Mouse (Mus musculus) thymus, adult 2 months (tissue): ENCODE measurements around the gene Gm28043. TPM values are rescaled to one million over a fixed set of nuclear protein-coding genes. Genes with fewer than 3 reads are reported as not detected.
A peak's percentile ranks its signal among the peaks of the same experiment; 100 is the strongest.

Source experiments
- DNase-seq: peaks from one replicate; pipeline ENCODE4 v3.0.0; 2021
- H3K27ac ChIP-seq: fragments of 200-500 bp; 2 replicates; pipeline ENCODE4 v1.5.1; 2012; ENCODE audit warnings: low read length, control low read depth; ENCODE audit not compliant: control insufficient read depth, insufficient read depth
- H3K27me3 ChIP-seq: fragments of 200-500 bp; 2 replicates; pipeline ENCODE4 v1.6.1; 2012; ENCODE audit warnings: mild to moderate bottlenecking, low read length, moderate library complexity, mixed read lengths; ENCODE audit not compliant: control insufficient read depth, insufficient read depth
- H3K36me3 ChIP-seq: fragments of 200-500 bp; 2 replicates; pipeline ENCODE4 v1.6.1; 2012; ENCODE audit warnings: mild to moderate bottlenecking, low read length, moderate library complexity; ENCODE audit not compliant: control insufficient read depth, insufficient read depth
- H3K4me1 ChIP-seq: fragments of 200-500 bp; replicated peaks from 2 replicates; pipeline ENCODE4 v1.6.1; 2012; ENCODE audit warnings: low read length; ENCODE audit not compliant: control insufficient read depth, insufficient read depth
- H3K4me3 ChIP-seq: fragments of 200-500 bp; 2 replicates; pipeline ENCODE4 v1.5.1; 2012; ENCODE audit warnings: mild to moderate bottlenecking, low read length, control low read depth, moderate library complexity; ENCODE audit not compliant: control insufficient read depth, insufficient read depth
- CTCF ChIP-seq: fragments of 200-500 bp; IDR thresholded peaks from 2 replicates; pipeline ENCODE4 v1.5.1; 2012; ENCODE audit warnings: mild to moderate bottlenecking, control low read depth, low read length, moderate library complexity, borderline replicate concordance; ENCODE audit not compliant: control insufficient read depth, poor library complexity, insufficient read depth; ENCODE audit errors: extremely low read depth
- POLR2A ChIP-seq: fragments of 200-500 bp; IDR thresholded peaks from 2 replicates; pipeline ENCODE4 v1.6.1; 2012; ENCODE audit warnings: mild to moderate bottlenecking, low read length, control low read depth, moderate library complexity; ENCODE audit not compliant: control insufficient read depth, poor library complexity, insufficient read depth; ENCODE audit errors: extremely low read depth
- WGBS: fragments of 180-500 bp; shearing (Covaris S2); methylation state at CpG from one replicate; pipeline ENCODE4 v1.1.7; 2018; 5-methylcytosine and 5-hydroxymethylcytosine counted together
- polyA plus RNA-seq: library from polyadenylated mRNA; depleted of rRNA; stranded (reverse); fragments of >200 nt; gene quantifications from 2 replicates; pipeline ENCODE4 v1.2.3, GENCODE M21; 2012

Gene Gm28043
- polyA plus RNA-seq, 1 experiment: 2.2 TPM

- peaks cover 18% of the 10 kb centered on the region for H3K4me1 ChIP-seq
- no peaks in the 10 kb centered on the region for H3K27me3 ChIP-seq
- no peak within 1 kb of the TSS for H3K27ac ChIP-seq
Measured at GRCm38 (mm10) chr17:29716732-29717445, 102.2 kb downstream of the Gm28043 start, which contains the start of gene Ccdc167. Gene Ccdc167, minus strand, starts transcription at chr17:29717044.

GRCm38 (mm10) chr17:29718660-29719059 lies 104.0 kb downstream of the Gm28043 start:
- no peak overlapping the region for H3K4me3 ChIP-seq
- no peak overlapping the region for H3K27ac ChIP-seq
- TF ChIP-seq CTCF (no peak), POLR2A (no peak)

More at GRCm38 (mm10) chr17:29716732-29717445, 102.2 kb downstream of the Gm28043 start, which contains the start of gene Ccdc167:
- WGBS: 6% methylated on average over 41 of the region's 41 CpGs
- TF ChIP-seq POLR2A (peak; percentile 51; the same call in 1 of the 2 replicates), CTCF (no peak)
- peak within 1 kb of the TSS; percentile 91 for H3K4me3 ChIP-seq
- no peaks in the 10 kb centered on the region for H3K36me3 ChIP-seq
- peak; percentile 96 for DNase-seq

DNA sequence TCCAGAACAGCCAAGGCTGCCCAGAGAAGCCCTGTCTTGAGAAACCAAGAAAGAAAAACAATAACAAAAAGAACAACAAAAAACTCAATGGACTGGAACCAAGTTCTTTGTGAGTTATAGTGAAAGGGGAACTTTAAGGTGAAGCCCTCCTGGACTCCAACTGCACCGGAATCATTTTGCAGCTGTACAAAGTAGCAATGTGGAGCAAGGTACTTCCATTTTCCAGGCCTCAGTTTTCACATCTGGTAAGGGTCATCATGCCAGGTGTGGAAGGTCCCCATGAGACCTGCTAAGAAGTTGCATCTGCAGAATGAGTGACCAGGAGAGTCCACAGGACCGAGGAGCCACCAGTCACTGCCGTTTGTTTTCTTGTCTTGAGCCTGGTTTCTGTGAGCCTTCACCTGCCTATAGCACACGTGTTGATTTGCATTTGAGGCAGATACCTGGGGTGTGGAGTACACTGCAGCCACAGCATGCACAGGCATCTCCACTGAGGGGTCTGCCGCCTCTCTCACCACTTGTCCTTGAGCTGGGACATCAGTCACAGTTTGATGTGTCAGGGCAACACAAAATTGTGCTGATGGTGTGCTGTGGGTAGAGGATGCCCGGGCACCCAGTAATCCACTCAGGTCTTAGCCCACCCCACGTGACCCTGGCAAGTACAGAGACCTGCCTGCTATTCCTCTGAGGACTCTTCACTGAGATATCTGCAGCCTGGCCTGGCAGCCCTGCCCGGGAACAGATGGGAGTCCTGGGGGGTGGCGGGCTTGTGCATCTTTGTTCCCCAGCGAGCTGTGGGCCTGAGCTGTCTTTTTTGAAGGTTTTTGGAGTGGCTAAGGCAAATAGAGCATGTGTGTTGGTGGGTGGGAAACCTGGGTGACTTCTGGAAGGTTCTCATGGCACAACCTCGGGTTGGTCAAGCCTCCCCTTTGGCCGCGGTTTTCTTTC lies 105.2 kb downstream of the Gm28043 start:
- no peak overlapping the region for H3K4me3 ChIP-seq
- H3K27ac ChIP-seq: no peak overlapping the region

More at GRCm38 (mm10) chr17:29718660-29719059, 104.0 kb downstream of the Gm28043 start:
- peaks cover 11% of the 10 kb centered on the region; the same call in 1 of the 2 replicates for H3K4me1 ChIP-seq
- H3K27me3 ChIP-seq: no peaks in the 10 kb centered on the region
- DNase-seq: no peak
- 85% methylated on average over 8 of the region's 8 CpGs for WGBS
- no peaks in the 10 kb centered on the region for H3K36me3 ChIP-seq

DNA sequence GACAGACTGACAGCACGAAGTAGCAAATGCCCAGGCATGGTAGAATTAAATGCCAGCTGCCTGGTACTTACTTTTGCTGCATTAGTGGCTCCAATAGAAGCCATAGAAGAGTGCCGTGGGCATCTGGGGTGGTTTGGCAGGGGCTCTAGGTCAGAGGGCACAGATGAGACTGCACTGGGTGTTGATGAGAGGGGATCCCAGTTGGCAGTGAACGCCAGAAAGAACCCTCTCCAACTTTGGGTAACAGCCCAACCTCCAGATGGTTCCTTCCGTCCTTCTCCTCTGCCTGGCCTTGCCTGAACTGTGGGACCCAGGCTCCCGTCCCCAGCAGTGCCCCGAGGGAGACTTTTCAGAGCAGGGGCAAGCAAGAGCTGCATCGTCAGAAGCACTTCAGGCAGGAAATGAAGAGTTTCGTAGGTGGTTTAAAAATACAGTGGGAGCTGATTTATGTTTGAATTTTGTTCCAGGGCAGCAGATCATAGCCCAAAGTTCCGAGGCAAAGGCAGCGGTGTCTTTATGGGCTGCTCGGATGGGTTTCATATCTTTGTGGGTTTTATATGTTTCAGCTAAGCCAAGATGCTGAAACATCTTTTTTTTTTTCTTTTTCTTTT lies 106.2 kb downstream of the Gm28043 start:
- no peak for DNase-seq
- Histone ChIP-seq H3K4me3 (no peak overlapping the region), H3K27ac (no peak overlapping the region), H3K4me1 (peaks cover 11% of the 10 kb centered on the region; the same call in 1 of the 2 replicates), H3K36me3 (no peaks in the 10 kb centered on the region), H3K27me3 (no peaks in the 10 kb centered on the region)
- 65% methylated on average over 11 of the region's 11 CpGs for WGBS
- no peak for TF ChIP-seq CTCF
- TF ChIP-seq POLR2A: no peak

More for the DNA sequence above, 105.2 kb downstream of the Gm28043 start:
- Histone ChIP-seq H3K4me1 (peaks cover 11% of the 10 kb centered on the region; the same call in 1 of the 2 replicates), H3K27me3 (no peaks in the 10 kb centered on the region), H3K36me3 (no peaks in the 10 kb centered on the region)
- DNase-seq: no peak
- TF ChIP-seq POLR2A (no peak), CTCF (no peak)
- 92% methylated on average over 13 of the region's 13 CpGs for WGBS

GRCm38 (mm10) chr17:29724610-29725009 lies 109.9 kb downstream of the Gm28043 start:
- H3K27me3 ChIP-seq: no peaks in the 10 kb centered on the region
- WGBS: 93% methylated on average over 6 of the region's 6 CpGs
- no peak overlapping the region for H3K4me3 ChIP-seq
- 0 out of 2 replicates have a peak, but pooled peaks cover 5% of the 10 kb centered on the region for H3K4me1 ChIP-seq
- no peak for DNase-seq
- no peaks in the 10 kb centered on the region for H3K36me3 ChIP-seq
- no peak for TF ChIP-seq CTCF
- no peak for TF ChIP-seq POLR2A
- H3K27ac ChIP-seq: no peak overlapping the region

DNA sequence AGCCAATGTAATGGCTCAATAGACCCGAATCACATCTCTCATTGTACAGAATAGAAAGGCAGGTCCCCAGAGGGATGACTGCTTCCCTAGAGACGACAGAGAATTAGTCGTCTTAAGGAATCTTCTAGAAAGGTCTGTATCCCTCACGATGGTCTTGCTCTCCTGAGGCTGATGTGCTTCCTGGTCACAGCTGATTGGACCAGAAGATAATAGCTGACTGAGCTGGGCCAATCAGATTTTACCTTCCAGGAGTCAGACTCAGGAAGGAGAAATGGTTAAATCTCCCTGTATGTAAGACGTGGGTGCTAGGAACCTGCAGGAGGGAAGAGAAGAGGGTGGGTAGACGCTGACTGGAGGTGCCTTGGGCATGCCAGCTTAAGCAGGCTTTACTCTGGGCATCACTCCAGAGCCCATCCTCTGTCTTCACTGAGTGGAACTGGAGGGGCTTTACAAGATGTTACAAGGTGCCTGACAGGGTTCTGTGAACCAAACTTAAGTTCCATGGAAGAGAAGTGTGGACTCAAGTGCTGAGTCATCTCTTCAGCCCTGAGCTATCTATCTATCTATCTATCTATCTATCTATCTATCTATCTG lies 110.4 kb downstream of the Gm28043 start:
- no peak overlapping the region for H3K4me3 ChIP-seq
- H3K36me3 ChIP-seq: no peaks in the 10 kb centered on the region
- H3K4me1 ChIP-seq: 0 out of 2 replicates have a peak, but pooled peaks cover 5% of the 10 kb centered on the region
- H3K27me3 ChIP-seq: no peaks in the 10 kb centered on the region
- no peak overlapping the region for H3K27ac ChIP-seq
- no peak for DNase-seq
- WGBS: 69% methylated on average over 6 of the region's 6 CpGs
- TF ChIP-seq POLR2A (no peak), CTCF (no peak)
